Mouse (Mus musculus): ENCODE results near the gene Tiam1.

DNA sequence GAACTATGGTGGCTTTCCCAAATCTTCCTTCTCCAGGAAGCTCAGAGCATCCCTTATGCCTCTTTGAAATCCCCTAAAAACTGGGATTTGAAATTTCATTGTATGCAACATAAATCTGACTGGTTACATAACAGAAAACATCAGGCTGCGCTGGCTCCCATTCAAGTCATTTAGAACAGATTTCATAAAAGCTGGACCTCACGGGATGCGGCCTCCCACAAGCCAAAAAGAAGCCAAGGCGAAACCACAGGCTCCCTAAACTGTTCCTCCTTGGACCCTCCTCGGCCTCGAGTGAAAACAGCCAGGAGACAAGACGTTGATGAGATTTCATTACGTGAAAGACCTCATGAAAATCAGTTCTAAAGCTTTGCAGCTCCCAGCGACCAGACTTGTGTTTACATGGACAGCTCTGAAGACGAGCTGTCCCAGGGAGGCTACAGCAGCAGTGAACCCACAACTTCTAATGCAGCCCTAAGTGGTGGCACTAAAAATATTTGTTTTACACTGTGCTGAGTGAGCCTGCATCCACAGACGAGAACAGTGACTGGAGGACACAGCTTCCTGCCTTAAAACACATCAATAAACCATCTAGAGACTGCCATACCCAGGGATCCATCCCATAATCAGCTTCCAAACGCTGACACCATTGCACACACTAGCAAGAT is 96.9 kb downstream of the Tiam1 start:
- TF ChIP-seq POLR2A (IDR thresholded peaks at IDR 0.05; ENCODE audit: low read depth, low read length) (no peak), CTCF (IDR thresholded peaks at IDR 0.05; ENCODE audit: extremely low read depth, insufficient read length, insufficient replicate concordance, low read depth, low read length) (no peak)

All from small intestine, adult 2 months (tissue).